Mouse (Mus musculus) testis, adult 2 months (tissue): ENCODE measurements around the gene Gm49387.

Experiments used
- CTCF ChIP-seq: fragments of 200-500 bp; IDR thresholded peaks from 2 replicates; pipeline ENCODE4 v1.5.1; 2012; ENCODE audit warnings: low read depth, mild to moderate bottlenecking, inconsistent platforms, low read length, moderate library complexity; ENCODE audit not compliant: control insufficient read depth, insufficient read depth, insufficient replicate concordance
- POLR2A ChIP-seq: fragments of 200-500 bp; IDR thresholded peaks from 2 replicates; pipeline ENCODE4 v1.6.1; 2012; ENCODE audit warnings: low read depth, mild to moderate bottlenecking, inconsistent platforms, low read length, moderate library complexity; ENCODE audit not compliant: control insufficient read depth

GRCm38 (mm10) chr14:31576846-31577697, 63.6 kb downstream of the Gm49387 start:
- TF ChIP-seq CTCF (no peak), POLR2A (no peak)
